Mouse (Mus musculus) kidney, adult 2 months (tissue): Measurements from ENCODE around the gene Josd1.

Experiments used
- CTCF ChIP-seq: fragments of 200-500 bp; conservative IDR thresholded peaks from 2 replicates; pipeline ENCODE4 v1.5.1; 2011; ENCODE audit warnings: low read depth, mild to moderate bottlenecking, control low read depth, low read length, moderate library complexity, mixed read lengths; ENCODE audit not compliant: insufficient read depth, insufficient read length
- POLR2A ChIP-seq: fragments of 200-500 bp; IDR thresholded peaks from one replicate; pipeline ENCODE4 v1.6.1; 2011; ENCODE audit warnings: low read depth, low read length, control low read depth

- TF ChIP-seq CTCF (no peak), POLR2A (no peak)
Measured at GRCm38 (mm10) chr15:79720796-79721195, 33.1 kb upstream of the Josd1 start.
